Comparison of ENCODE assay signal across 30 mouse cellular contexts in the genomic region with DNA sequence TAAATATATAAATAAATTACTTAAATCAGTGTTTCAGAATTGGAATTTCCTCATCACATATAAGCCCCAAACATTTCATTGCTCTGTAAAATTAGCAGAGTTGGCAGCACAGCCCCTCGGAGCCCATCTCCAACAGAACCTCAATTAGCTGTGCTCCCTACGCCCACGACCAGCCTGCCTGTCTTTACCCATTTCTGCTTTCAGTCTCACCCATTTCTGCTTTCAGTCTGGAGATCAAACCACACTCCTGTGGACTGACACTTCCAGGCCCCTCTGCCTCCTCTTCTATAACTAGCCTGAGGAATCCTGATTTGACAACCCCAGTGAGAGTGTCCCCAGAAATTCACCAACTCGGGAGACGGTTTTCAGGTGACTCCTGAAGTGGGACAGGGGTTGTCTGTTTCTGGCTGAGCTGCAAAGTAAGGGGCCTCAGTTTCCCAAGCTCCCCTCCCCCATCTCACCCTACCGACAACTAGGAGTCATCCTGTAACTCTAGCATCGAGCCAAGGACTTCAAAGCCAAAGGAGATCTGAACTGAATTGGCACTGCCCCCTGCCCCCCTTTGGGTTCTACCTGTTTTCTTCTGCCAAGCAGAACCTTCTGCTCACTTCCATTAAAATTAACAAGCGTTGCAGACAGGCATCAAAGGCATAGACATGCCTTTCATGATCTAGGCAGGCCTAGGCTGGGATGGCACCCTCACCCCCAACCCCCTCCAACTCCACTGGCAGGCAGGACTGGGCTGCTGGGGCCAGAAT. TPM values are rescaled to one million over a fixed set of nuclear protein-coding genes. Genes with fewer than 3 reads are reported as not detected.
DNase-seq lines count a peak whose midpoint lies in the region; ATAC-seq lines count a peak whose summit lies in the region.
"Had no signal": no experiment of that assay in that cellular context is flagged by ENCODE, and none has a peak within 500 bp of the region (broad histone marks: within the 10 kb centered on the region; RNA-seq: fewer than 3 reads in every experiment).

No protein-coding gene starts in this region.

- H3K9me3 ChIP-seq in forebrain, embryonic 10.5 days: no peaks in the 10 kb centered on the region
- no peaks in the 10 kb centered on the region for H3K9me3 ChIP-seq in forebrain, embryonic 11.5 days (ENCODE audit: control insufficient read depth, low read length)
- H3K9me3 ChIP-seq in forebrain, embryonic 14.5 days (replicated peaks; ENCODE audit: control insufficient read depth, low read length): no peaks in the 10 kb centered on the region
- H3K9me3 ChIP-seq: embryonic facial prominence, embryonic 13.5 days; heart, embryonic 12.5 days; hindbrain, embryonic 12.5 days; lung, embryonic 15.5 days; neural tube, embryonic 13.5 days had no signal

- H3K4me2 ChIP-seq in forebrain, embryonic 11.5 days (ENCODE audit: low read depth, low read length, severe bottlenecking): no peak overlapping the region
- H3K4me2 ChIP-seq in forebrain, embryonic 14.5 days (ENCODE audit: low read length): no peak overlapping the region
- H3K4me2 ChIP-seq: embryonic facial prominence, embryonic 13.5 days; heart, embryonic 12.5 days; hindbrain, embryonic 12.5 days; lung, embryonic 15.5 days; midbrain, embryonic 11.5 days; neural tube, embryonic 13.5 days had no signal

- H3K36me3 ChIP-seq in forebrain, embryonic 10.5 days (replicated peaks): no peaks in the 10 kb centered on the region
- H3K36me3 ChIP-seq in forebrain, embryonic 11.5 days (ENCODE audit: control insufficient read depth, insufficient read depth, low read length): no peaks in the 10 kb centered on the region
- no peaks in the 10 kb centered on the region for H3K36me3 ChIP-seq in forebrain, embryonic 14.5 days (ENCODE audit: control insufficient read depth, insufficient read depth, low read length)
- H3K36me3 ChIP-seq: embryonic facial prominence, embryonic 13.5 days; heart, embryonic 12.5 days; hindbrain, embryonic 12.5 days; lung, embryonic 15.5 days; neural tube, embryonic 13.5 days had no signal

- no peak overlapping the region for H3K9ac ChIP-seq in forebrain, embryonic 11.5 days (ENCODE audit: low read length)
- no peak overlapping the region for H3K9ac ChIP-seq in forebrain, embryonic 14.5 days (ENCODE audit: low read length)
- H3K9ac ChIP-seq: embryonic facial prominence, embryonic 13.5 days; heart, embryonic 12.5 days; hindbrain, embryonic 12.5 days; liver, embryonic 14.5 days; lung, embryonic 15.5 days; neural tube, embryonic 13.5 days had no signal

- WGBS in forebrain, embryonic 10.5 days: 74% methylated on average over 8 of the region's 8 CpGs
- WGBS in forebrain, embryonic 11.5 days: 59% methylated on average over 8 of the region's 8 CpGs
- 44% methylated on average over 8 of the region's 8 CpGs for WGBS in forebrain, embryonic 14.5 days

- peak overlapping the region; percentile 57; the same call in 1 of the 2 replicates for H3K27ac ChIP-seq in forebrain, embryonic 10.5 days
- no peak overlapping the region for H3K27ac ChIP-seq in forebrain, embryonic 11.5 days (ENCODE audit: low read depth, low read length)
- no peak overlapping the region for H3K27ac ChIP-seq in forebrain, embryonic 14.5 days (ENCODE audit: low read depth, low read length)
- H3K27ac ChIP-seq: embryonic facial prominence, embryonic 13.5 days; hindbrain, embryonic 12.5 days; liver, embryonic 14.5 days; lung, embryonic 15.5 days; neural tube, embryonic 13.5 days had no signal

- ATAC-seq in forebrain, embryonic 11.5 days (replicated peaks; ENCODE audit: low FRiP score): no peak
- no peak for ATAC-seq in forebrain, embryonic 14.5 days

- no peak overlapping the region for H3K4me3 ChIP-seq in forebrain, embryonic 10.5 days
- H3K4me3 ChIP-seq in forebrain, embryonic 11.5 days (ENCODE audit: low read depth, low read length): no peak overlapping the region
- H3K4me3 ChIP-seq in forebrain, embryonic 14.5 days (ENCODE audit: low read depth, low read length): no peak overlapping the region
- H3K4me3 ChIP-seq: embryonic facial prominence, embryonic 13.5 days; heart, embryonic 12.5 days; hindbrain, embryonic 12.5 days; lung, embryonic 15.5 days; neural tube, embryonic 13.5 days had no signal

- H3K4me1 ChIP-seq in forebrain, embryonic 10.5 days: peaks cover 55% of the 10 kb centered on the region
- peaks cover 12% of the 10 kb centered on the region; the same call in 1 of the 2 replicates for H3K4me1 ChIP-seq in forebrain, embryonic 11.5 days (replicated peaks; ENCODE audit: control insufficient read depth, insufficient read depth, low read length)
- H3K4me1 ChIP-seq in forebrain, embryonic 14.5 days (ENCODE audit: control insufficient read depth, insufficient read depth, low read length): peaks cover 44% of the 10 kb centered on the region
- H3K4me1 ChIP-seq: lung, embryonic 15.5 days had no signal

- no peak for DNase-seq in forebrain, embryonic 10.5 days (ENCODE audit: extremely low spot score, low spot score)
- DNase-seq in forebrain, embryonic 11.5 days (ENCODE audit: low spot score): no peak
- DNase-seq in brain, adult 2 months (ENCODE audit: low read depth, low spot score): peak; percentile 57
- DNase-seq in forebrain, embryonic 14.5 days (ENCODE audit: low spot score): peak; percentile 31
- DNase-seq in layer of hippocampus, adult 9-11 months: peak; percentile 76
- no peak for DNase-seq in gastrocnemius, postnatal 10 days
- DNase-seq in urinary bladder, postnatal 10 days (ENCODE audit: low spot score): no peak
- no peak for DNase-seq in ovary, adult 18-20 months (ENCODE audit: low spot score)
- DNase-seq: adrenal gland, postnatal 14 days; cerebellum, adult 2 months; heart, postnatal 14 days; kidney, adult 9 months; lung, postnatal 4 days; right cerebral cortex, postnatal 25 days had no signal

- H3K27me3 ChIP-seq in forebrain, embryonic 10.5 days (ENCODE audit: poor library complexity, severe bottlenecking): no peaks in the 10 kb centered on the region
- H3K27me3 ChIP-seq in forebrain, embryonic 11.5 days (ENCODE audit: control insufficient read depth, insufficient read depth, low read length): no peaks in the 10 kb centered on the region
- H3K27me3 ChIP-seq in forebrain, embryonic 14.5 days (replicated peaks; ENCODE audit: control insufficient read depth, insufficient read depth, low read length): no peaks in the 10 kb centered on the region
- H3K27me3 ChIP-seq: embryonic facial prominence, embryonic 13.5 days; heart, embryonic 12.5 days; hindbrain, embryonic 12.5 days; lung, embryonic 15.5 days; neural tube, embryonic 13.5 days had no signal

RNA-seq across cellular contexts. Expression of gene Mt4, which starts 14.1 kb away (rescaled TPM):
- not detected in 2 replicates for polyA plus RNA-seq in forebrain, embryonic 10.5 days (2016; fragmentation: Nextera tagmentation; extraction: Ambion mirVana)
- not detected in 2 replicates for polyA plus RNA-seq in forebrain, embryonic 11.5 days (2014; fragmentation: Nextera tagmentation; extraction: Ambion mirVana)
- not detected in 2 replicates for polyA plus RNA-seq in forebrain, embryonic 14.5 days (2014; fragmentation: Nextera tagmentation; extraction: Ambion mirVana)
- total RNA-seq in gastrocnemius, postnatal 10 days (2021): not detected
- total RNA-seq: adrenal gland, postnatal 14 days; CH12.LX; gastrocnemius, postnatal 4 days; heart, postnatal 14 days; layer of hippocampus, postnatal 36 days; left cerebral cortex, postnatal 14 days; MEL had no signal
- polyA plus RNA-seq: cerebellum, adult 2 months; embryonic facial prominence, embryonic 13.5 days; heart, embryonic 12.5 days; hindbrain, embryonic 12.5 days; limb, embryonic 14.5 days; lung, embryonic 15.5 days; midbrain, embryonic 11.5 days; neural tube, embryonic 13.5 days; spleen, adult 2 months; stomach, embryonic 14.5 days; urinary bladder, adult 2 months had no signal

RNA-seq across cellular contexts. Expression of gene Bbs2, which starts 24.2 kb away (rescaled TPM):
- polyA plus RNA-seq in forebrain, embryonic 10.5 days (2016; fragmentation: Nextera tagmentation; extraction: Ambion mirVana): 18.3 and 19.7 TPM in 2 replicates
- polyA plus RNA-seq in forebrain, embryonic 11.5 days (2014; fragmentation: Nextera tagmentation; extraction: Ambion mirVana): 23.3 and 23.8 TPM in 2 replicates
- 18.7 and 22.8 TPM in 2 replicates for polyA plus RNA-seq in forebrain, embryonic 14.5 days (2014; fragmentation: Nextera tagmentation; extraction: Ambion mirVana)
- 1 to 10 TPM; 3.9 to 4.7 TPM for total RNA-seq in gastrocnemius, postnatal 10 days (2021)

RNA-seq across cellular contexts. Expression of gene Mt3, which starts 29.5 kb away (rescaled TPM):
- polyA plus RNA-seq in forebrain, embryonic 10.5 days (2016; fragmentation: Nextera tagmentation; extraction: Ambion mirVana): 20.7 and 21.5 TPM in 2 replicates
- 43.6 and 52.3 TPM in 2 replicates for polyA plus RNA-seq in forebrain, embryonic 11.5 days (2014; fragmentation: Nextera tagmentation; extraction: Ambion mirVana)
- 237 and 306 TPM in 2 replicates for polyA plus RNA-seq in forebrain, embryonic 14.5 days (2014; fragmentation: Nextera tagmentation; extraction: Ambion mirVana)
- 10 to 100 TPM; 11.0 to 22.2 TPM for total RNA-seq in gastrocnemius, postnatal 10 days (2021)
- total RNA-seq: MEL had no signal
- polyA plus RNA-seq: spleen, adult 2 months had no signal

RNA-seq across cellular contexts. Expression of gene Mt2, which starts 49.6 kb away (rescaled TPM):
- 55.1 and 68.7 TPM in 2 replicates for polyA plus RNA-seq in forebrain, embryonic 10.5 days (2016; fragmentation: Nextera tagmentation; extraction: Ambion mirVana)
- polyA plus RNA-seq in forebrain, embryonic 11.5 days (2014; fragmentation: Nextera tagmentation; extraction: Ambion mirVana): 36.5 and 39.0 TPM in 2 replicates
- 29.4 and 47.5 TPM in 2 replicates for polyA plus RNA-seq in forebrain, embryonic 14.5 days (2014; fragmentation: Nextera tagmentation; extraction: Ambion mirVana)
- 10 to 100 TPM; 35.0 to 63.8 TPM for total RNA-seq in gastrocnemius, postnatal 10 days (2021)

RNA-seq across cellular contexts. Expression of gene Mt1, which starts 56.0 kb away (rescaled TPM):
- 204 and 219 TPM in 2 replicates for polyA plus RNA-seq in forebrain, embryonic 10.5 days (2016; fragmentation: Nextera tagmentation; extraction: Ambion mirVana)
- polyA plus RNA-seq in forebrain, embryonic 11.5 days (2014; fragmentation: Nextera tagmentation; extraction: Ambion mirVana): 109 and 120 TPM in 2 replicates
- polyA plus RNA-seq in forebrain, embryonic 14.5 days (2014; fragmentation: Nextera tagmentation; extraction: Ambion mirVana): 77.2 and 110 TPM in 2 replicates
- 10 to 100 TPM; 29.0 to 43.8 TPM for total RNA-seq in gastrocnemius, postnatal 10 days (2021)

Comparison
In these comparisons a context has a peak if more than half of its experiments do, and no peak if none do; other contexts are left out.
1. DNase-seq: peak in brain, adult 2 months (single experiment), forebrain, embryonic 14.5 days (single experiment) and layer of hippocampus, adult 9-11 months (single experiment); none in forebrain, embryonic 10.5 days (single experiment), forebrain, embryonic 11.5 days (single experiment), gastrocnemius, postnatal 10 days (single experiment), urinary bladder, postnatal 10 days (single experiment) and ovary, adult 18-20 months (single experiment).